Mouse (Mus musculus) midbrain, postnatal 0 days (tissue): ENCODE data around the gene Bsn. TPM values are rescaled to one million over a fixed set of nuclear protein-coding genes. Genes with fewer than 3 reads are reported as not detected.

Experiments used
- ATAC-seq: fragments of 200-750 bp; cut with Nextera tagmentation; 2 replicates; pipeline ENCODE4 v1.8.0; 2017; ENCODE audit warnings: moderate number of reproducible peaks, mild to moderate bottlenecking, moderate TSS enrichment, moderate library complexity; ENCODE audit not compliant: low FRiP score
- DNase-seq: peaks from one replicate; pipeline ENCODE4 v3.0.0-alpha.2; 2015; ENCODE audit warnings: low spot score
- H3K27ac ChIP-seq: fragments of 300-500 bp; sonication (generic); 2 replicates; pipeline ENCODE4 v1.5.1; 2014; ENCODE audit warnings: low read depth, mild to moderate bottlenecking, low read length, mixed read lengths
- H3K27me3 ChIP-seq: fragments of 300-500 bp; sonication (generic); 2 replicates; pipeline ENCODE4 v1.6.1; 2014; ENCODE audit warnings: low read length, control low read depth, mixed read lengths; ENCODE audit not compliant: insufficient read depth
- H3K36me3 ChIP-seq: fragments of 300-500 bp; sonication (generic); 2 replicates; pipeline ENCODE4 v1.6.1; 2014; ENCODE audit warnings: low read length, control low read depth, mixed read lengths; ENCODE audit not compliant: insufficient read depth
- H3K4me1 ChIP-seq: fragments of 300-500 bp; sonication (generic); 2 replicates; pipeline ENCODE4 v1.6.1; 2014; ENCODE audit warnings: mild to moderate bottlenecking, control low read depth, antibody characterized with exemption, low read length, mixed read lengths; ENCODE audit not compliant: insufficient read depth
- H3K4me2 ChIP-seq: fragments of 300-500 bp; sonication (generic); 2 replicates; pipeline ENCODE4 v1.6.1; 2014; ENCODE audit warnings: low read depth, mild to moderate bottlenecking, low read length, mixed read lengths; ENCODE audit not compliant: poor library complexity, severe bottlenecking
- H3K4me3 ChIP-seq: fragments of 300-500 bp; sonication (generic); 2 replicates; pipeline ENCODE4 v1.5.1; 2014; ENCODE audit warnings: low read depth, mild to moderate bottlenecking, low read length, moderate library complexity
- H3K9ac ChIP-seq: fragments of 300-500 bp; sonication (generic); replicated peaks from 2 replicates; pipeline ENCODE4 v1.6.1; 2014; ENCODE audit warnings: mild to moderate bottlenecking, low read length, moderate library complexity, mixed read lengths; ENCODE audit not compliant: poor library complexity, severe bottlenecking
- H3K9me3 ChIP-seq: fragments of 300-500 bp; sonication (generic); 2 replicates; pipeline ENCODE4 v1.6.1; 2016; ENCODE audit warnings: low read length, control low read depth
- CTCF ChIP-seq: IDR thresholded peaks from 2 replicates; pipeline ENCODE4 v1.5.1; 2016; ENCODE audit warnings: antibody characterized with exemption, mild to moderate bottlenecking
- WGBS: fragments of 180-500 bp; shearing (Covaris S2); extraction: QIAGEN DNeasy Blood & Tissue Kit; methylation state at CpG from one replicate; pipeline ENCODE4 v1.1.7; 2014; 5-methylcytosine and 5-hydroxymethylcytosine counted together
- polyA plus RNA-seq: library from polyadenylated mRNA; unstranded; fragments of >200 nt; fragmentation: Nextera tagmentation; extraction: Ambion mirVana; gene quantifications from 2 replicates; pipeline ENCODE4 v1.2.1, GENCODE M21; 2015
- total RNA-seq: library from RNA; depleted of rRNA; stranded (reverse); fragments of >200 nt; gene quantifications from 2 replicates; pipeline ENCODE4 v1.2.3, GENCODE M21; 2014

The Bsn gene
- total and polyA plus RNA-seq, 2 experiments from 2014 or later: 7.7 to 60.6 TPM

- no peak for TF ChIP-seq CTCF
- WGBS: 9% methylated on average over 19 of the region's 19 CpGs
- peak overlapping the region; percentile 20; the same call in 1 of the 2 replicates for H3K4me3 ChIP-seq
- ATAC-seq (no peak), DNase-seq (peak; percentile 38)
- H3K9ac ChIP-seq: peak overlapping the region; percentile 39
- H3K27me3 ChIP-seq: peaks cover 14% of the 10 kb centered on the region; the same call in 1 of the 2 replicates
- no peaks in the 10 kb centered on the region for H3K9me3 ChIP-seq
- peaks cover 37% of the 10 kb centered on the region for H3K36me3 ChIP-seq
- peaks cover 11% of the 10 kb centered on the region for H3K4me1 ChIP-seq
- peak overlapping the region; percentile 37 for H3K4me2 ChIP-seq
- no peak overlapping the region for H3K27ac ChIP-seq
Observed at GRCm38 (mm10) chr9:108082549-108082948, 107.6 kb downstream of the Bsn start.

GRCm38 (mm10) chr9:108080168-108080567 lies 110.0 kb downstream of the Bsn start, which contains the start of gene Mst1:
Gene Mst1, plus strand, starts transcription at chr9:108080436.
- peak within 1 kb of the TSS; percentile 88 for H3K4me2 ChIP-seq
- peaks cover 15% of the 10 kb centered on the region for H3K36me3 ChIP-seq
- WGBS: 82% methylated on average over 5 of the region's 5 CpGs
- no peaks in the 10 kb centered on the region for H3K9me3 ChIP-seq
- peaks cover 14% of the 10 kb centered on the region; the same call in 1 of the 2 replicates for H3K27me3 ChIP-seq
- peak within 1 kb of the TSS; percentile 70 for H3K27ac ChIP-seq
- DNase-seq: no peak
- peaks cover 11% of the 10 kb centered on the region for H3K4me1 ChIP-seq
- ATAC-seq: no peak
- peak within 1 kb of the TSS; percentile 83 for H3K4me3 ChIP-seq
- H3K9ac ChIP-seq: peak within 1 kb of the TSS; percentile 91
- TF ChIP-seq CTCF: no peak

GRCm38 (mm10) chr9:108073141-108073930 lies 116.8 kb downstream of the Bsn start:
- no peak for DNase-seq
- H3K27ac ChIP-seq: no peak overlapping the region
- H3K4me1 ChIP-seq: peaks cover 3% of the 10 kb centered on the region; the same call in 1 of the 2 replicates
- no peak for ATAC-seq
- WGBS: 61% methylated on average over 7 of the region's 7 CpGs
- peaks cover 24% of the 10 kb centered on the region for H3K36me3 ChIP-seq
- TF ChIP-seq CTCF: no peak
- 0 out of 2 replicates have a peak overlapping the region, but pooled peaks have one; percentile 8 for H3K9ac ChIP-seq
- no peaks in the 10 kb centered on the region for H3K27me3 ChIP-seq
- H3K4me2 ChIP-seq: no peak overlapping the region
- H3K9me3 ChIP-seq: no peaks in the 10 kb centered on the region
- no peak overlapping the region for H3K4me3 ChIP-seq

- TF ChIP-seq CTCF: no peak
- Histone ChIP-seq H3K27ac (no peak overlapping the region), H3K9ac (0 out of 2 replicates have a peak overlapping the region, but pooled peaks have one; percentile 13), H3K36me3 (peaks cover 24% of the 10 kb centered on the region), H3K27me3 (no peaks in the 10 kb centered on the region), H3K4me3 (no peak overlapping the region), H3K9me3 (no peaks in the 10 kb centered on the region), H3K4me2 (no peak overlapping the region), H3K4me1 (no peaks in the 10 kb centered on the region)
- ATAC-seq (no peak), DNase-seq (no peak)
- WGBS: 58% methylated on average over 9 of the region's 9 CpGs
Observed at GRCm38 (mm10) chr9:108072481-108072924, 117.7 kb downstream of the Bsn start.

GRCm38 (mm10) chr9:108071801-108072200 lies 118.4 kb downstream of the Bsn start:
- no peak overlapping the region for H3K4me3 ChIP-seq
- no peak for DNase-seq
- H3K27ac ChIP-seq: no peak overlapping the region
- no peaks in the 10 kb centered on the region for H3K4me1 ChIP-seq
- TF ChIP-seq CTCF: no peak
- no peaks in the 10 kb centered on the region for H3K27me3 ChIP-seq
- WGBS: 91% methylated on average over 4 of the region's 4 CpGs
- peaks cover 24% of the 10 kb centered on the region for H3K36me3 ChIP-seq
- H3K4me2 ChIP-seq: no peak overlapping the region
- H3K9me3 ChIP-seq: no peaks in the 10 kb centered on the region
- no peak for ATAC-seq
- no peak overlapping the region for H3K9ac ChIP-seq

GRCm38 (mm10) chr9:108069529-108069928 lies 120.7 kb downstream of the Bsn start:
- no peaks in the 10 kb centered on the region for H3K9me3 ChIP-seq
- DNase-seq (no peak), ATAC-seq (no peak)
- H3K36me3 ChIP-seq: peaks cover 40% of the 10 kb centered on the region
- no peak for TF ChIP-seq CTCF
- H3K4me2 ChIP-seq: no peak overlapping the region
- H3K4me3 ChIP-seq: no peak overlapping the region
- no peak overlapping the region for H3K27ac ChIP-seq
- WGBS: 93% methylated on average over 7 of the region's 7 CpGs
- H3K27me3 ChIP-seq: no peaks in the 10 kb centered on the region
- no peaks in the 10 kb centered on the region for H3K4me1 ChIP-seq
- no peak overlapping the region for H3K9ac ChIP-seq
